Mouse (Mus musculus) neutrophil, adult 5-6 weeks (primary cell): ENCODE results near the gene Snai3. TPM values are rescaled to one million over a fixed set of nuclear protein-coding genes. Genes with fewer than 3 reads are reported as not detected.
A peak's percentile ranks its signal among the peaks of the same experiment; 100 is the strongest.

Source experiments
- ATAC-seq: fragments of 151-379, 151-347 bp; 2 replicates; pipeline ENCODE4 v1.8.0; 2017; ENCODE audit warnings: mild to moderate bottlenecking, moderate TSS enrichment; ENCODE audit not compliant: insufficient number of reproducible peaks, poor library complexity, low FRiP score, severe bottlenecking; ENCODE audit errors: extremely low read depth
- total RNA-seq: library from RNA; stranded (forward); fragments of 200-1000 nt; gene quantifications from 2 replicates; pipeline ENCODE4 v1.2.3, GENCODE M21; 2017

The Snai3 gene
- 0.47 and 1.5 TPM in 2 replicates for total RNA-seq

DNA sequence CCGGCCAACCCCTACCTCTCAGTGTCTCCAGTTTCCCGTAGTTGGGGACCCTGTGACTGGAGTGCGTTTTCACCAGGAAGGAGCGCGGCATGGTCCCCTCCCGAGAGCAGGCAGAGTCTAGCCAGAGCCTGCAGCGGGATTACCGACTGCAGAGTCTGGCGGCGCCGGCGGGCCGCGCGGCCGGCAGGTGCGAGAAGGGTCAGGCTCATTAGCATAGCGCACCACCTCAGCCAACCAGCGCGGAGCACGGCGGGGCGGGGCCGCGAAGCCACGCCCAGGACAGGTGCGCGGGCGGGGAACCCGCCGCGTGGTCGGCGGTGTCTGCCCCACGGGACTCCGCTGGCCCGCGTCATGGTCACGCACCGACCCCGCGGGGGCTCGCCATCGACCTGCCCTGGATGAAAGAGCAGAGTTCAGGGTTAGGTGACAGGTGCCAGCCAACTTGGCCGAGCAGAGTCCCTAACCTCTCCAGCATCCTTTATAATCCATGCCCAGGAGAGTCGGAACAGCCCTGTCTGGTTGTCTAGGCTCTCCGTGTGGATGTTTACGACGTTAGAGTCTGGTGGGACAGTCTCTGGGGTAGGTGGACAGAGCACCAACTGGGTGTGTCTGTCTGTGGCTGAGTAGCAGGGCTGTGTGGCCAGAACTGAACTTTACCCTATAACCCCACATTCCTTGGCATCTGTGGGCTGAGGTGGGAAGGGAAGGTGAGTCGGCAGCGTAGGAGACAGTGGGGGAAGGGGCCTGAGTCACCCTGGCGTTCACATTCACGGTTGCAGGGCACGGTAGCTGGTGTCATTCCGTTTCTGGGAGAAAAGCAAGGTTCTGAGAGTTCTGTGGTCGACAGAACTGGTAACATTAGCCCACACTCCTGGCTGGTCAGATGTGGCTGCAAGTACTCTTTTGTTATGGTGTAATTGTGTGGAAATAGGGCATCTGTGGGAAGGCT is at the start of gene Snai3:
Gene Snai3, minus strand, starts transcription at position 210 of the 949 bp plus-strand sequence.
- ATAC-seq, result no peak

DNA sequence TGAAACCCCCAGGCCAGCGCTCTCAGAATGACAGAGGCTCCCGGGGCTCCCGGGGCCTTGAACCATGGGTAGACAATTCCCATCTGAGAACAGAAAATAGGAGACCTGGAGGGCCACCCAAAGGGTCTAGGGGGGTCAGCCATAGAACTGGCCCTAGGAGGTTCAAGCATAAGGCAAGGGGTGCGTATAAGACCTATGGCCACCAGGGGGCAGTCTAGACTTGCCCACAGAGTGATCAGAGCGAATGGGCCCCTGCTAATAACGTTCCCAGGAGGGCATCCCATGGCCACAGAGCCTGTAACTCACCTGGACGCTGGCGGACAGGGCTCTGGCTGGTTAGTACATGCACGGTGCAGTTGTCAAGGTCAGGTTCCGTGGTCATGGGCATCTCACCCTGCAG is 40.3 kb upstream of the Snai3 start:
- peak; percentile 78 for ATAC-seq

- ATAC-seq, result no peak
These were observed 37.4 kb upstream of the Snai3 start for GRCm38 (mm10) chr8:122497912-122498311.

- ATAC-seq, result no peak
These were observed 36.6 kb upstream of the Snai3 start for GRCm38 (mm10) chr8:122497016-122497734.

DNA sequence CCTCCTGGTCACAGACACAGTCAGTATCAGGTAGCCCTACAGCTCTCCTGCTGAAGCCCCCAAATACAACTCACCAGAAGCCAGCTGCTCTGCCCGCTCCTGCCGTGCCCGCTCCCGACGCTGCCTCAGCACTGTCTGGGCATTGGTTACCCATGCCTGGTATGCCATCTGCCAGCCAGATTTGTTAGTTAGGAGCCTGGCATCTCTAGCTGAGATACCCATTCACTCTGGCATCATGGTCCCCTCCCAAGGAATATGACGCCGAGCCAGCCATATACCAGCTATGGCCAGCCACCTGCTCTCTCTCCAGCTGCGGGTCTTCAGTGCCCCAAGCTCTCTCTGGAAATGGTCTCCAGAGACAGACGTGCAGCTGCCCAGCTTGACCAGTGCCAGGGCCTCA is 27.9 kb upstream of the Snai3 start:
- ATAC-seq, result no peak

GRCm38 (mm10) chr8:122484831-122485230 is 24.3 kb upstream of the Snai3 start:
- peak; percentile 5; the same call in 1 of the 2 replicates for ATAC-seq

DNA sequence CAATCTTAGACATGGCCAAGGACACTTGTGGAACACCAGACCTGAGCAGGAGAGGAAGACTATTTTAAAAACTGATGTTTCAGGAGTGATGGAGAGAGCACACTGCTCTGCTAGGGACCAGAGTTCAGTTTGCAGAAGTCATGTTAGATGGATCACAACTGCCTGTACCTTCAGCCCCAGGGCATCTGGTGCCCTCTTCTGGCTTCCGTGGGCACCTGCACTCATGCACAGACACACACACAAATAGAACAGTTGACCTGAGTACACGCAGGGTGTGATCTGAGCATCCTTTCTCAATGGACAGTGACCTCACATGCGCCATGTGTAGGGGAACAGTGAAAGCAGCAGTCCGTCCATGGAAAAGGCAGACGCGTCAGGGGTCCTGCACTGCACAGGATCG is 23.3 kb upstream of the Snai3 start:
- ATAC-seq, result no peak

- ATAC-seq, result no peak
These were observed 21.9 kb upstream of the Snai3 start for GRCm38 (mm10) chr8:122482448-122482847.

DNA sequence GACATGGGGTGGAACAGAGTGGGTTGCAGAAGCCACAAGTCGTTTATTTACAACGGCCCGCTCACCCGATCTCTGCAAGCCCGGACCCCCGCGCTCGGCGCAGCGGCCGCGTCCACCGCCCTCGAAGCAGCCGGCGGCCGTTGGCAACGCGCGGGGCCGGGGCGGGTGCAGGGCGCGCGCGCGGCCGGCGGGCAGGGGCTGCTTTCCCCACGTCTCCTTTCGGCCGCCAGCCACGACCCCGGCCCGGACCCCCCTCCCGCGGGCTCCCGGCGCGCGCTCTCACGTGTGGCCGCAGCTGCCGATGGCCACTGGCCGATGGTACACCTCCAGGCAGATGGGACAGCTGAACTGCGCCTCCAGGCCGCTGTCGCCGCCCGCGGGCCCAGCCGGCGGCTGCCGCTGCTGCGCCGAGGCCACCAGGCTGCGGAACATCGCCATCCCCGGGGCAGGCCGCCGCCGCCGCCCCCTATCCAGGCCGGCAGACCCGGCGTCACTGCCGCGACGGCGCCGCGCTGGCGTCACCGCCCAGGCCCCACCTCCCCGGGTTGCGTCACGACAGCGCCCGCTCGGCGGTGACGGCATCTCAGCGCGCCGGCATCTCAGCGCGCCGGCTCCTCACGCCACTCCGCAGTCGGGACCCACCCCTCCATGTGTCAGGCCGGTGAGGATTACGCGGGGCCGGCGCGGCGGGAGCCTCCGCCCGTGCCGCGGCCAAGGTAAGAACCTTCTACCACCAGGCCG is 15.2 kb upstream of the Snai3 start, which contains the start of the genes Rnf166 and Ctu2:
Gene Rnf166, minus strand, starts transcription at position 485 of the 741 bp plus-strand sequence.
Gene Ctu2, plus strand, starts transcription at position 564 of the 741 bp plus-strand sequence.
- peak; percentile 70 for ATAC-seq

DNA sequence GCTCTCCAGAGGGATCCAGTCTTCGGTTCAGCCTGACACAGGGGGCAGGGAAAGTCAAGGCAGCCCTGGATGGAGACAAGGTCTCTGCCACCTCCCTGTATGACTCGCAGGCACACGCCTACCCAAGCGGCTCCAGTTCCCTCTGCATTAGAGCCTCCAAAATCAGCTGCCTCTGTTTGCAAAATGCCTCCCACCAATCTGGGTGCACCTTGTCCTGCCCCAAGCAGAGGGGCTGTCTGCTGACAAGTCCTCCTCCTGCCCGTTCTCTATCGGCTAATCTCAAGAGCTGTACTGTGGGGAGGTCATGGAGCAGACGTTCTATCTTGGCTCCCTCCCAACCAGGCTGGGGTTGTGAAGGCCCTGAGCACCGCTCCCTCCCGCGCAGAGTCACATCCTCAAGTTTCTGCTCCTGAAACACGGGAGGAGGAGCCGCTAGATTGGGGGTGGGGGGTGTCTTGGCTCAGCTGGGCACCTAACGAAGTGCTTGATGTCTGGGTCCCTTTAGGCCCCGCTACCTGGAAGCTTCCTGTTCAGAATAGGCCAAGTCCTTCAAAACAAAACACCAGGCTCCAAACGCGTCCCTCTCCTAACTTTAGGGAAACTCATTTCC is 14.5 kb upstream of the Snai3 start:
- ATAC-seq, result no peak

DNA sequence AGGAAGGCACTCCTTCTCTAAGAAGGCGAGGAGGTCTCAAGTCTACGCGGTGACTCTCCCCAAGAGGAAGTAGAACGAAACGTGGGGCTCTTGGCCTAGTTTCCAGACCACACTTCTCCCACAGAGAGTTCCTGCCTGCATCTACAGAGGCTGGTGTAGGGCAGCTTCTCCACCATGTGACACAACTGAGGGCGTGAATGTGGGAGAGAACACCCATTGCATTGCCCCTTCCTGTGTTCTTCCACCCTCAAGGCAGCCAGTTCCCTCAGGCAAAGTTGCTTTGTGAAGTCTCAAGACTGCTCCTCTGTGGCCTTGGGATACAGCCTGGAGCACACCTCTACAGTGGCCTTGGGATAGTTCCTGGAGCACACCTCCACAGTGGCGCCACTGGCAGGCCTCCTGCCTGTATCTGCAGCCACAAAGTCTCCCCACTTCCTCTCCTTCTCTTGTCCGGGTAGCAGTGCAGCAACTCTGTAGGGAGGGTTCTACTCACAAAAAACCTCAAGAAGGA is 13.4 kb upstream of the Snai3 start:
- peak; percentile 23; the same call in 1 of the 2 replicates for ATAC-seq

DNA sequence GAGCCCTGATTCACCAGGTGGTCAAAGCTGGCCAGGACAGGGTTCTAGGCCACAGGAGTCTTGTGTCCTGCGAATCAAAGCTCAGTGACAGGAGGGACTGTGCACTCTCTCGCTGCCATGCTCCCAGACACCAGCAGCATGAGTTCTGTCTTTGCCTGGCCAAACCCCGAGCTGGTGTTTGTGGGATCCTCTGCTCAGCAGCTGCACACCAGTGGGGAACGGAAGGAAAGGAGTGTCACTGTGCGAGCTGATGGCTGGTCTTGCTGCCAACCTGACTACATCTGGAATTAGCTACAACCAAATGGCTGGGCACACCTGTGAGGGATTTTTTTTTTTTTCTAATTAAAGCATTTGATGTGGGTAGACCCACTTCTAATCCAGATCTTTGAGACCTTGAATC is 10.2 kb upstream of the Snai3 start:
- no peak for ATAC-seq

GRCm38 (mm10) chr8:122469965-122470364 is 9.4 kb upstream of the Snai3 start:
- no peak for ATAC-seq

- no peak for ATAC-seq
These were observed 8.9 kb upstream of the Snai3 start for GRCm38 (mm10) chr8:122469407-122469806.

GRCm38 (mm10) chr8:122467816-122468215 is 7.3 kb upstream of the Snai3 start:
- ATAC-seq, result no peak

GRCm38 (mm10) chr8:122464985-122465384 is 4.5 kb upstream of the Snai3 start:
- no peak for ATAC-seq

DNA sequence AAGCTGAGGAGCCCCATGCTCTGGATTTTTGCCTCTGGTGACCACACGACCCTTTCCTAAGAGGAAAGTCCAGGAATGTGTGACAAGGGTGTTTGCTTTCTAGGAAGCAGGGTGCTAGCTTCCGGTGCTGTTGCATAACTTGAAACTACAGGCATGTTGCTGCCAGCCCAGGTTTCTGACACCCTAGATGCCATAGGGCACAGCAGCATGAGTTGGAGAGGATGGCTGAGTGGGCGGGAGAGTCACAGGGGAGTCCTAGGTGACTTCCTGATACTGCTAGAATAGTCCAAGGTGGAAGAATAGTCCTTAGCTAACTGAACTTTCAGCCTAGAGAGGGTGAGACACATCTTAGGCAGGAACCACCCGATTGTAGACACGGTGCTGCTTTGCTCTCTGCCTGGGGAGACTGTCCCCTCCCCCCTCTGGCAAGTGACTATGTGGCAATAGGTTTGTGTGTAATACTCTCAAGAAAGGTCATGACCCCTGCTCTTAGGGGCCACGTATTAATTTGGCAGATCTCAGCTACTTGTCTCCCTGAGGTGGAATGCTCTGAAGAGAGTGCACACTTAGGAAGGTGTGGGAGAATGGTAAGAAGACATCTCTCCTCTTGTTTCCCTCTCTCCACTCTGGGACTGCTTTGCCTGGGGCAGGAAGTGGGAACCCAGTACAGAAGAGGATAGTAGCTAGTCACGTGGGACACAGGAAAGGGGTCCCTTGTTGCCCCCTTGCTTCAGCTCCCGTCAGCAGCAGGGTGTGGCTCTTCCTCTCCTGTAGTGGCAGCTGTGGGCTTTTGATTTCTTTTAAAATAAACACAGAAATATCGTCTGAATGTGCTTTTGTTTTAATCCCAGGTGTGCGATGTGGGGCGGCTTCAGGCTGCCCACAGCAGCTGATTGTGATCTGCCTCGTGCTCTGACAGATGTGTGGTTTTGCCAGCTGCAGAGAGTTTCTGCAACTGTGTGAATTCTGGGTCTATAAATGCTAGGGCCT is 3.4 kb upstream of the Snai3 start:
- ATAC-seq, result peak; percentile 23; the same call in 1 of the 2 replicates
